Mouse (Mus musculus) ES-E14 (cell line): ENCODE measurements around the gene Ahdc1. TPM values are rescaled to one million over a fixed set of nuclear protein-coding genes. Genes with fewer than 3 reads are reported as not detected.
A peak's percentile ranks its signal among the peaks of the same experiment; 100 is the strongest.

Source experiments
- DNase-seq: peaks from one replicate; pipeline ENCODE4 v3.0.0-alpha.2; 2013; ENCODE audit warnings: low read depth, low spot score
- H3K27ac ChIP-seq: 2 replicates; pipeline ENCODE4 v1.5.1; 2012; ENCODE audit warnings: low read depth, mild to moderate bottlenecking, low read length, moderate library complexity, mixed read lengths; ENCODE audit not compliant: poor library complexity, insufficient read depth, severe bottlenecking
- H3K36me3 ChIP-seq: 2 replicates; pipeline ENCODE4 v1.6.1; 2012; ENCODE audit warnings: mild to moderate bottlenecking, low read length, moderate library complexity, mixed read lengths; ENCODE audit not compliant: control insufficient read depth, poor library complexity, insufficient read depth, severe bottlenecking
- H3K4me1 ChIP-seq, 2 experiments: fragments of 150-350 bp in 1 of 2; sonication (generic) in 1 of 2; 2 replicates each; pipeline ENCODE4 v1.6.1; 2012; ENCODE audit warnings: low read length in 2 of 2, mild to moderate bottlenecking in 1 of 2, mixed read lengths in 1 of 2; ENCODE audit not compliant: control insufficient read depth in 2 of 2, insufficient read depth in 2 of 2, poor library complexity in 1 of 2
- H3K4me3 ChIP-seq, 2 experiments: fragments of 150-350 bp in 1 of 2; sonication (generic) in 1 of 2; 2 replicates each; pipeline ENCODE4 v1.5.1; 2012; ENCODE audit warnings: low read length in 2 of 2, low read depth in 1 of 2, mild to moderate bottlenecking in 1 of 2, mixed read lengths in 1 of 2; ENCODE audit not compliant: insufficient read depth in 1 of 2, poor library complexity in 1 of 2, severe bottlenecking in 1 of 2
- H3K9ac ChIP-seq: 2 replicates; pipeline ENCODE4 v1.6.1; 2012; ENCODE audit warnings: low read depth, mild to moderate bottlenecking, low read length, mixed read lengths; ENCODE audit not compliant: poor library complexity, insufficient read depth, severe bottlenecking
- H3K9me3 ChIP-seq: fragments of 150-350 bp; sonication (generic); 2 replicates; pipeline ENCODE4 v1.6.1; 2012; ENCODE audit warnings: low read depth, mild to moderate bottlenecking, low read length; ENCODE audit not compliant: control insufficient read depth, insufficient read depth
- CHD2 ChIP-seq: IDR thresholded peaks from 2 replicates; pipeline ENCODE4 v1.6.1; 2014; ENCODE audit warnings: mild to moderate bottlenecking, low read depth, low read length, inconsistent platforms
- HCFC1 ChIP-seq: IDR thresholded peaks from 2 replicates; pipeline ENCODE4 v1.6.1; 2012; ENCODE audit warnings: low read length, inconsistent platforms, borderline replicate concordance; ENCODE audit not compliant: insufficient read depth
- MAFK ChIP-seq: IDR thresholded peaks from 2 replicates; pipeline ENCODE4 v1.6.1; 2014; ENCODE audit warnings: mild to moderate bottlenecking, low read depth, low read length, inconsistent platforms; ENCODE audit not compliant: insufficient read depth
- ZC3H11A ChIP-seq: IDR thresholded peaks from 2 replicates; pipeline ENCODE4 v1.6.1; 2012; ENCODE audit warnings: low read depth, mild to moderate bottlenecking, inconsistent platforms, low read length, borderline replicate concordance
- ZNF384 ChIP-seq: IDR thresholded peaks from 2 replicates; pipeline ENCODE4 v1.6.1; 2012; ENCODE audit warnings: low read depth, low read length, inconsistent platforms
- in situ Hi-C, 2 experiments: fragments of 600-800 bp; cut with MboI; formaldehyde crosslinking; loops; one replicate each; pipeline ENCODE4 v1.15.1; 2025; ENCODE audit warnings: low sequenced_read_pairs in 2 of 2, inconsistent platforms in 1 of 2; ENCODE audit not compliant: unreplicated experiment in 2 of 2
- total RNA-seq: library from RNA; depleted of rRNA; stranded (reverse); fragments of 300-350 nt; gene quantifications from 2 replicates; pipeline ENCODE4 v1.2.3, GENCODE M21; 2012

Gene Ahdc1
- total RNA-seq, 1 experiment = 61.8 TPM

- no peak overlapping the region for H3K4me3 ChIP-seq
- H3K4me1 ChIP-seq = peaks cover 0 to 25% of the 10 kb centered on the region in 2 experiments; a peak in 2 of 4 replicates
- no peak overlapping the region; the same call in 1 of the 2 replicates for H3K9ac ChIP-seq
- H3K36me3 ChIP-seq = no peaks in the 10 kb centered on the region
- TF ChIP-seq ZC3H11A (no peak), ZNF384 (no peak), CHD2 (no peak), HCFC1 (no peak), MAFK (no peak)
- no peak for DNase-seq
- no peaks in the 10 kb centered on the region for H3K9me3 ChIP-seq
- in situ Hi-C loops = loop anchor here (10.0 to 25.0 kb wide), 3 partner anchors 53 to 297 kb away; partner anchors contain the start of gene Tmem222 (in 1 of the 2)
- no peak overlapping the region for H3K27ac ChIP-seq
Observed at GRCm38 (mm10) chr4:133007513-133008380, 3.3 kb upstream of the Ahdc1 start.

- in situ Hi-C loops = loop anchor here (10.0 to 25.0 kb wide), 3 partner anchors 54 to 296 kb away; partner anchors contain the start of gene Tmem222 (in 1 of the 2)
- Histone ChIP-seq H3K9me3 (no peaks in the 10 kb centered on the region), H3K4me1 (peaks cover 0 to 24% of the 10 kb centered on the region in 2 experiments; a peak in 2 of 4 replicates), H3K4me3 (no peak overlapping the region), H3K36me3 (no peaks in the 10 kb centered on the region), H3K9ac (no peak overlapping the region), H3K27ac (no peak overlapping the region)
- DNase-seq = no peak
- peak; percentile 95; the same call in 1 of the 2 replicates for TF ChIP-seq ZC3H11A
- no peak for TF ChIP-seq ZNF384
- no peak for TF ChIP-seq MAFK
- TF ChIP-seq HCFC1 = no peak
- TF ChIP-seq CHD2 = no peak
Observed at GRCm38 (mm10) chr4:133009131-133009530, 1.9 kb upstream of the Ahdc1 start.

DNA sequence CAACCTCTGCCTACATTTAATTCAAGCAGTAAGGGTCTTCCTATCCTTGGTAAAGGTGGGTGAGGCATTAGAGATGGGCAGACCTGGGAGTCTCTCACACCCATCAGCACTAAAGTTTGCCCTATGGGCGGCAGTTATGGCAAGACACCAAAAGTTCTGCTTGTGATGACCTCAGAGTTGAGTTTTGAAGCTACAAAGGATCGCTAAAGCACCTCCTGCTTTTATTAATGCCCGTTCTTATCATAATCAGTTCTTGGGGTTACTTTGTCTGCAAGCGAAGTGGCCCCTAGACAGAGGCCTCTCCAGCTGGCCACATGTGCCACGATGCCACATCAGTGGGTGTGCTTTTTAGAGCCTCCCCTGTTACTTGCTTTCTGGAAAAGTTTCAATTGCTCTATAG, 1.4 kb upstream of the Ahdc1 start:
- Histone ChIP-seq H3K4me1 (peaks cover 0 to 25% of the 10 kb centered on the region in 2 experiments; a peak in 2 of 4 replicates), H3K4me3 (no peak overlapping the region), H3K9me3 (no peaks in the 10 kb centered on the region), H3K36me3 (no peaks in the 10 kb centered on the region), H3K27ac (no peak overlapping the region), H3K9ac (no peak overlapping the region)
- in situ Hi-C loops = loop anchor here (10.0 to 25.0 kb wide), 3 partner anchors 55 to 295 kb away; partner anchors contain the start of gene Tmem222 (in 1 of the 2)
- no peak for TF ChIP-seq CHD2
- TF ChIP-seq MAFK = no peak
- no peak for TF ChIP-seq ZNF384
- no peak for TF ChIP-seq HCFC1
- TF ChIP-seq ZC3H11A = no peak
- no peak for DNase-seq

DNA sequence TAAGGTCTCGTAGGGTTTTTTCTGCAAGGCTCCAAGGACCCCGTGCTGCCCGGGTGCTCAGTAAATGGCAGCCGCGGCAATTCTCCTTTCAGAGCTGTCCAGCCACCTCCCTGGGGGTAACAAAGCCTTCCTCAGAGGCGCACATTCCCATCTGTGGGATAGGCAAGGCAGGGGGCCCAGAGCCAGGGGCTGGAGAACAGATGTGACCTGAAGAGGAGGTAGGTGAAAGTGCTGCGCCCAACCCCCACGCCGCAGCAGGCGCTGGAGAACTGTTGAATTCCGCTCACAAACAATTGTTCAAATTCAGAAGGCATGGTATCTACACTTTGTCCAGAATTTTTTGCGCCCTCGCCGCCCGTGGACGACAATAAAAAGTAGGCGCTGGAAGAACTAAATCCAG, 449 bp upstream of the Ahdc1 start:
- Histone ChIP-seq H3K9me3 (no peaks in the 10 kb centered on the region), H3K27ac (peak overlapping the region; percentile 4; the same call in 1 of the 2 replicates), H3K4me3 (peak overlapping the region; percentile 77 to 84), H3K36me3 (no peaks in the 10 kb centered on the region), H3K9ac (peak overlapping the region; percentile 60; the same call in 1 of the 2 replicates), H3K4me1 (peaks cover under 1 to 32% of the 10 kb centered on the region in 2 experiments; a peak in 2 of 4 replicates)
- TF ChIP-seq MAFK = no peak
- TF ChIP-seq ZC3H11A = no peak
- TF ChIP-seq CHD2 = no peak
- no peak for TF ChIP-seq HCFC1
- TF ChIP-seq ZNF384 = no peak
- in situ Hi-C loops = loop anchor here in 1 of 2 experiments (25.0 kb wide), 1 partner anchor 277 kb away; the partner anchor contains the start of gene Tmem222
- DNase-seq = no peak
